Mouse (Mus musculus): ENCODE data around the gene Zfp110.
A peak's percentile ranks its signal among the peaks of the same experiment; 100 is the strongest.

The Zfp110 gene

GRCm38 (mm10) chr7:12897655-12898410, 63.3 kb downstream of the Zfp110 start, which contains the start of gene Zscan22:
Zscan22 (plus strand) TSS chr7:12897815.
- peak; percentile 91 for DNase-seq (ENCODE audit: low spot score)
